Mouse (Mus musculus) stomach, postnatal 0 days (tissue): ENCODE measurements around the gene Cnst. TPM values are rescaled to one million over a fixed set of nuclear protein-coding genes. Genes with fewer than 3 reads are reported as not detected.
A peak's percentile ranks its signal among the peaks of the same experiment; 100 is the strongest.

Source experiments
- ATAC-seq: fragments of 200-750 bp; cut with Nextera tagmentation; 2 replicates; pipeline ENCODE4 v1.8.0; 2017; ENCODE audit not compliant: low FRiP score, low TSS enrichment
- DNase-seq: peaks from one replicate; pipeline ENCODE4 v3.0.0-alpha.2; 2016; ENCODE audit warnings: low spot score
- H3K27ac ChIP-seq: fragments of 300-500 bp; sonication (generic); replicated peaks from 2 replicates; pipeline ENCODE4 v1.5.1; 2014; ENCODE audit warnings: mild to moderate bottlenecking, control low read depth
- H3K27me3 ChIP-seq: fragments of 300-500 bp; sonication (generic); 2 replicates; pipeline ENCODE4 v1.6.1; 2014; ENCODE audit warnings: low read length; ENCODE audit not compliant: control insufficient read depth, insufficient read depth
- H3K36me3 ChIP-seq: fragments of 300-500 bp; sonication (generic); 2 replicates; pipeline ENCODE4 v1.6.1; 2014; ENCODE audit warnings: low read length, mixed read lengths; ENCODE audit not compliant: control insufficient read depth, insufficient read depth
- H3K4me1 ChIP-seq: fragments of 300-500 bp; sonication (generic); replicated peaks from 2 replicates; pipeline ENCODE4 v1.6.1; 2014; ENCODE audit warnings: antibody characterized with exemption; ENCODE audit not compliant: control insufficient read depth, insufficient read depth
- H3K4me2 ChIP-seq: fragments of 300-500 bp; sonication (generic); replicated peaks from 2 replicates; pipeline ENCODE4 v1.6.1; 2014; ENCODE audit warnings: low read depth, mild to moderate bottlenecking, control low read depth, moderate library complexity
- H3K4me3 ChIP-seq: fragments of 300-500 bp; sonication (generic); 2 replicates; pipeline ENCODE4 v1.5.1; 2014; ENCODE audit warnings: low read depth, low read length, control low read depth
- H3K9ac ChIP-seq: fragments of 300-500 bp; sonication (generic); 2 replicates; pipeline ENCODE4 v1.6.1; 2014; ENCODE audit warnings: mild to moderate bottlenecking, low read length, control low read depth, mixed read lengths
- H3K9me3 ChIP-seq: fragments of 300-500 bp; sonication (generic); 2 replicates; pipeline ENCODE4 v1.6.1; 2016; ENCODE audit warnings: low read length; ENCODE audit not compliant: control insufficient read depth
- CTCF ChIP-seq: IDR thresholded peaks from 2 replicates; pipeline ENCODE4 v1.5.1; 2016; ENCODE audit warnings: antibody characterized with exemption, low read depth, mild to moderate bottlenecking, moderate library complexity
- EP300 ChIP-seq: optimal IDR thresholded peaks from 2 replicates; pipeline ENCODE3; 2016; ENCODE audit warnings: antibody characterized with exemption
- WGBS: fragments of 180-500 bp; shearing (Covaris S2); extraction: QIAGEN DNeasy Blood & Tissue Kit; methylation state at CpG from one replicate; pipeline ENCODE4 v1.1.7; 2014; 5-methylcytosine and 5-hydroxymethylcytosine counted together
- polyA plus RNA-seq: library from polyadenylated mRNA; unstranded; fragments of >200 nt; fragmentation: Nextera tagmentation; extraction: Ambion mirVana; gene quantifications from 2 replicates; pipeline ENCODE4 v1.2.1, GENCODE M21; 2015

Gene Cnst
- polyA plus RNA-seq, 1 experiment from 2014 or later: 8.8 TPM

GRCm38 (mm10) chr1:179559446-179560194, 13.4 kb downstream of the Cnst start:
- H3K4me3 ChIP-seq: no peak overlapping the region
- no peaks in the 10 kb centered on the region for H3K4me1 ChIP-seq
- ATAC-seq (no peak), DNase-seq (no peak)
- no peak overlapping the region for H3K4me2 ChIP-seq
- no peaks in the 10 kb centered on the region for H3K9me3 ChIP-seq
- H3K27ac ChIP-seq: peak overlapping the region; percentile 13; the same call in 1 of the 2 replicates
- no peak overlapping the region for H3K9ac ChIP-seq
- no peaks in the 10 kb centered on the region for H3K27me3 ChIP-seq
- WGBS: 46% methylated on average over 11 of the region's 11 CpGs
- TF ChIP-seq CTCF: no peak
- TF ChIP-seq EP300: no peak
- H3K36me3 ChIP-seq: no peaks in the 10 kb centered on the region

GRCm38 (mm10) chr1:179560845-179561430, 14.8 kb downstream of the Cnst start:
- H3K27me3 ChIP-seq: no peaks in the 10 kb centered on the region
- DNase-seq (no peak), ATAC-seq (no peak)
- no peak overlapping the region for H3K4me3 ChIP-seq
- H3K9me3 ChIP-seq: no peaks in the 10 kb centered on the region
- H3K27ac ChIP-seq: no peak overlapping the region
- no peaks in the 10 kb centered on the region for H3K4me1 ChIP-seq
- no peak overlapping the region for H3K9ac ChIP-seq
- WGBS: 86% methylated on average over 6 of the region's 6 CpGs
- TF ChIP-seq CTCF (no peak), EP300 (no peak)
- no peak overlapping the region for H3K4me2 ChIP-seq
- no peaks in the 10 kb centered on the region for H3K36me3 ChIP-seq

- TF ChIP-seq CTCF: no peak
- no peak for TF ChIP-seq EP300
- ATAC-seq (no peak), DNase-seq (no peak)
- Histone ChIP-seq H3K36me3 (no peaks in the 10 kb centered on the region), H3K4me1 (no peaks in the 10 kb centered on the region), H3K27me3 (no peaks in the 10 kb centered on the region), H3K9me3 (no peaks in the 10 kb centered on the region), H3K9ac (no peak overlapping the region), H3K4me3 (no peak overlapping the region), H3K27ac (no peak overlapping the region), H3K4me2 (no peak overlapping the region)
- WGBS: 86% methylated on average over 4 of the region's 4 CpGs
Observed at GRCm38 (mm10) chr1:179563211-179563610, 17.0 kb downstream of the Cnst start.

DNA sequence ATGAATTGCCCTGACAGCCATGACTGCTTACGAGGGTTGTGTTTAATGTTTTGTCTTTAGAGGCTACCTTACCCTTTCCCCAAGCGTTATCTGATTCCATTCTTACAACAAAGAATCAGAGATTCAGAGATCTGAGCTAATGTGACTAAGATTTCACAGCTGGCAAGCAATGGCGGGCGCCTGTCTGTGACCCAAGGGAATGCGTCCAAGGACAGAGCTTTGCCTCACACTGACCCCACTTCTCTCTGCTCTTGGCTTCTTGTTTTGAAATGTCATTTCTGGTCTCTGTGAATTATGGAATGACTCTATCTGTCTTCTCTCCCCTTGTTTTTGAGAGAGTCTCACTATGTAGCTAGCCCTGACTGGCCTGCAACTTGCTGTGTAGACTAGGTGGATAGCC, 17.8 kb downstream of the Cnst start:
- DNase-seq (no peak), ATAC-seq (no peak)
- no peaks in the 10 kb centered on the region for H3K27me3 ChIP-seq
- no peak overlapping the region for H3K4me3 ChIP-seq
- no peaks in the 10 kb centered on the region for H3K36me3 ChIP-seq
- H3K4me1 ChIP-seq: no peaks in the 10 kb centered on the region
- 67% methylated on average over 5 of the region's 5 CpGs for WGBS
- H3K27ac ChIP-seq: no peak overlapping the region
- no peaks in the 10 kb centered on the region for H3K9me3 ChIP-seq
- no peak overlapping the region for H3K4me2 ChIP-seq
- TF ChIP-seq EP300: no peak
- no peak for TF ChIP-seq CTCF
- H3K9ac ChIP-seq: no peak overlapping the region

GRCm38 (mm10) chr1:179567558-179567957, 21.4 kb downstream of the Cnst start:
- H3K4me1 ChIP-seq: 0 out of 2 replicates have a peak, but pooled peaks cover 2% of the 10 kb centered on the region
- 63% methylated on average over 7 of the region's 7 CpGs for WGBS
- ATAC-seq (no peak), DNase-seq (no peak)
- no peaks in the 10 kb centered on the region for H3K27me3 ChIP-seq
- no peak overlapping the region for H3K9ac ChIP-seq
- no peak overlapping the region for H3K4me3 ChIP-seq
- no peak overlapping the region for H3K4me2 ChIP-seq
- no peaks in the 10 kb centered on the region for H3K9me3 ChIP-seq
- H3K27ac ChIP-seq: 0 out of 2 replicates have a peak overlapping the region, but pooled peaks have one; percentile 13
- TF ChIP-seq CTCF (no peak), EP300 (no peak)
- no peaks in the 10 kb centered on the region for H3K36me3 ChIP-seq
